Mouse (Mus musculus) embryonic facial prominence, embryonic 10.5 days (tissue): Measurements from ENCODE around the gene Jun. TPM values are rescaled to one million over a fixed set of nuclear protein-coding genes. Genes with fewer than 3 reads are reported as not detected.

Experiments used
- DNase-seq: peaks from one replicate; pipeline ENCODE4 v3.0.0-alpha.2; 2017; ENCODE audit warnings: low spot score
- H3K27ac ChIP-seq: fragments of 300-500 bp; sonication (generic); replicated peaks from 2 replicates; pipeline ENCODE4 v1.5.1; 2016; ENCODE audit warnings: mild to moderate bottlenecking
- H3K27me3 ChIP-seq: fragments of 300-500 bp; sonication (generic); replicated peaks from 2 replicates; pipeline ENCODE4 v1.6.1; 2016; ENCODE audit warnings: low read depth, mild to moderate bottlenecking; ENCODE audit not compliant: poor library complexity, severe bottlenecking
- H3K36me3 ChIP-seq: fragments of 300-500 bp; sonication (generic); replicated peaks from 2 replicates; pipeline ENCODE4 v1.6.1; 2016; ENCODE audit warnings: mild to moderate bottlenecking, moderate library complexity
- H3K4me1 ChIP-seq: fragments of 300-500 bp; sonication (generic); 2 replicates; pipeline ENCODE4 v1.6.1; 2016
- H3K4me3 ChIP-seq: fragments of 300-500 bp; sonication (generic); 2 replicates; pipeline ENCODE4 v1.5.1; 2016; ENCODE audit warnings: mild to moderate bottlenecking, moderate library complexity
- H3K9me3 ChIP-seq: fragments of 300-500 bp; sonication (generic); 2 replicates; pipeline ENCODE4 v1.6.1; 2016; ENCODE audit warnings: mild to moderate bottlenecking
- WGBS: fragments of 180-500 bp; shearing (Covaris S2); methylation state at CpG from one replicate; pipeline ENCODE4 v1.1.7; 2016; 5-methylcytosine and 5-hydroxymethylcytosine counted together
- polyA plus RNA-seq: library from polyadenylated mRNA; unstranded; fragments of >200 nt; fragmentation: Nextera tagmentation; extraction: Ambion mirVana; gene quantifications from 2 replicates; pipeline ENCODE4 v1.2.1, GENCODE M21; 2016

The Jun gene
- polyA plus RNA-seq, 1 experiment from 2014 or later = 78.0 TPM

- Histone ChIP-seq H3K4me1 (peaks cover 30% of the 10 kb centered on the region), H3K9me3 (no peaks in the 10 kb centered on the region), H3K4me3 (peak overlapping the region; percentile 89), H3K27ac (no peak overlapping the region), H3K36me3 (0 out of 2 replicates have a peak, but pooled peaks cover 4% of the 10 kb centered on the region), H3K27me3 (0 out of 2 replicates have a peak, but pooled peaks cover 5% of the 10 kb centered on the region)
- no peak for DNase-seq
- 72% methylated on average over 2 of the region's 2 CpGs for WGBS
Observed at GRCm38 (mm10) chr4:95049153-95049552, 2.9 kb downstream of the Jun start.

DNA sequence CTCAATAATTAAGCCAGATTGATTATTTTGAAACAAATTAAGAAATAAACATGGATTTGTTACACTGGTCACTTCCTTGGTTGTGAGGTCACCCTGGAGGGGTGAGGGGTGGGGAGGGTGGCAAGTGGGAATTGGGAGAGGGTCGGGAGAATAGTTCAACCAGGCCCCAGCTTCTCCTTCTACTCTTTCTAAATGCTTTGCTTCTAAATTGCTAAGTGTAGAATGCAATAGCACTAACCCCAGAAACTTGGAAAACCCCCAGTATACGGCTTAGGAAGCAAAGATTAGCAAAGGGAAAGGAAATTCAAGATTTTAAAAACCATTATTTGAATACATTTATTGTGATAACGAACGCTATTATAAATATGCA is 3.3 kb downstream of the Jun start:
- no peaks in the 10 kb centered on the region for H3K9me3 ChIP-seq
- 0 out of 2 replicates have a peak, but pooled peaks cover 4% of the 10 kb centered on the region for H3K36me3 ChIP-seq
- no peak for DNase-seq
- 76% methylated on average over 4 of the region's 4 CpGs for WGBS
- H3K4me3 ChIP-seq = peak overlapping the region; percentile 89
- no peak overlapping the region for H3K27ac ChIP-seq
- peaks cover 26% of the 10 kb centered on the region for H3K4me1 ChIP-seq
- H3K27me3 ChIP-seq = 0 out of 2 replicates have a peak, but pooled peaks cover 5% of the 10 kb centered on the region

GRCm38 (mm10) chr4:95048021-95048730 is 3.8 kb downstream of the Jun start:
- DNase-seq = no peak
- Histone ChIP-seq H3K4me3 (peak overlapping the region; percentile 89; the same call in 1 of the 2 replicates), H3K9me3 (no peaks in the 10 kb centered on the region), H3K4me1 (peaks cover 22% of the 10 kb centered on the region), H3K27ac (no peak overlapping the region), H3K36me3 (0 out of 2 replicates have a peak, but pooled peaks cover 4% of the 10 kb centered on the region), H3K27me3 (0 out of 2 replicates have a peak, but pooled peaks cover 5% of the 10 kb centered on the region)
- WGBS = 54% methylated on average over 5 of the region's 5 CpGs

- no peaks in the 10 kb centered on the region for H3K36me3 ChIP-seq
- H3K4me1 ChIP-seq = peaks cover 14% of the 10 kb centered on the region
- H3K27ac ChIP-seq = no peak overlapping the region
- H3K4me3 ChIP-seq = no peak overlapping the region
- H3K27me3 ChIP-seq = 0 out of 2 replicates have a peak, but pooled peaks cover 7% of the 10 kb centered on the region
- WGBS = 77% methylated on average over 1 of the region's 1 CpGs
- no peak for DNase-seq
- H3K9me3 ChIP-seq = no peaks in the 10 kb centered on the region
Observed at GRCm38 (mm10) chr4:95045133-95045532, 6.9 kb downstream of the Jun start.

DNA sequence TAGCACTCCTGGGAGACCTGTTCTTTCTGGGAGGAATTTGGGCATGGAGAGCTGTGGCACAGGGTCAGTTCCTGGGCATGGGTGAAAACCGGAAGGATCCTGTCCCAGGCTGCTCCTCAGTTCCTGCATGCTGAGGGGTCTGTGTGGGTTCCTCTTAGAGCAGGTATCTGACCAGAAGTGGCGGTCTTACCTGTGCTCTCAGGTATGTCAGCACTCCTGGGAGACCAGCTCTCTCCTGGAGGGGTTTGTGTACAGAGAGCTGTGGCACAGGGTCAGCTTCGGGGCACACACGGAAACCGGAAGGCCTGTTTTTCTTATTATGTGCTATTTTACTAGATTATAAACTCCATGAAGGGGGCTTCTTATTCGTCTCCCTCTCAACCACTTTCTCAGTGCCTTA is 7.3 kb downstream of the Jun start:
- no peaks in the 10 kb centered on the region for H3K9me3 ChIP-seq
- 85% methylated on average over 6 of the region's 6 CpGs for WGBS
- 0 out of 2 replicates have a peak, but pooled peaks cover 7% of the 10 kb centered on the region for H3K27me3 ChIP-seq
- H3K27ac ChIP-seq = no peak overlapping the region
- H3K36me3 ChIP-seq = no peaks in the 10 kb centered on the region
- no peak overlapping the region for H3K4me3 ChIP-seq
- DNase-seq = no peak
- H3K4me1 ChIP-seq = peaks cover 14% of the 10 kb centered on the region

GRCm38 (mm10) chr4:95038024-95038423 is 14.0 kb downstream of the Jun start:
- 37% methylated on average over 5 of the region's 5 CpGs for WGBS
- Histone ChIP-seq H3K36me3 (no peaks in the 10 kb centered on the region), H3K4me3 (no peak overlapping the region), H3K9me3 (no peaks in the 10 kb centered on the region), H3K4me1 (peaks cover 12% of the 10 kb centered on the region), H3K27me3 (0 out of 2 replicates have a peak, but pooled peaks cover 3% of the 10 kb centered on the region), H3K27ac (no peak overlapping the region)
- DNase-seq = no peak

GRCm38 (mm10) chr4:95031158-95031557 is 20.9 kb downstream of the Jun start:
- Histone ChIP-seq H3K4me1 (no peaks in the 10 kb centered on the region), H3K36me3 (no peaks in the 10 kb centered on the region), H3K27ac (no peak overlapping the region), H3K9me3 (no peaks in the 10 kb centered on the region), H3K4me3 (no peak overlapping the region), H3K27me3 (no peaks in the 10 kb centered on the region)
- DNase-seq = no peak
- 62% methylated on average over 4 of the region's 4 CpGs for WGBS

DNA sequence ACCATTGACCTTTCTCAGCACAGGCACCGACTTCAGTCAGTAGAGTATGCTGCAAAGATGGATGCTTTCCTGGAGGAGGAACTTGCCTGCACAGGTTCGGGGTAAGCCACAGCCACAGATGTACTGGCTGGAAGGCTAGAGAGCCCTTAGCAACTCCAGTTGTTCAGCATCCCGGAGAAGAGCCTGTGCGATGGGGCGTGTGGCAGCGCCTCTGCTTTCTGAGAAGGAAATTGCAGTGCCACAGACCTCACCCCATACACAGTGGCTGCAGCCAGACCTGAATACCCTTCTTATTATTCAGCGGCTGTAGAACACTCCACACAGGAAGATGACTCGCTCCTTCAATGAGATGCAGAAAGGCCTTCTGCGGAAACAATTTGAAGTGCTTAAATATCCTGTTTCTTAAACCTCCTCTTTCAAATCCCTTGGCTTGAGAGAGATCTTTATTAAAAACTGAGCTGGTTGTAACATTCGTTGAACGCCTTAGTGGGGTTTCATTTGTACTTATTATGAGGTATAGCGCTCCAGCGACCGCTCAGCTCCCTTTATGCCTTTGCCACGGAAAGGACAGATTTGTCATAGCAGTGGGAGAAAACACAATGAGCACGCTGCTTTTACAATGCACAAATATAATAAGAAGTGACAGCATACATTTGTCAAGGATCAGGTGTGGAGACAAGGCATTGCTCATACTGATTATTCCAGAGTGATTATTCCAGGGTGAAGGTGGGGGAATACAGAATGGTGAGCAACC is 26.0 kb downstream of the Jun start:
- H3K4me3 ChIP-seq = no peak overlapping the region
- no peak for DNase-seq
- no peaks in the 10 kb centered on the region for H3K27me3 ChIP-seq
- no peaks in the 10 kb centered on the region for H3K4me1 ChIP-seq
- no peak overlapping the region for H3K27ac ChIP-seq
- no peaks in the 10 kb centered on the region for H3K36me3 ChIP-seq
- no peaks in the 10 kb centered on the region for H3K9me3 ChIP-seq
- 86% methylated on average over 16 of the region's 16 CpGs for whole genome bisulfite sequencing

GRCm38 (mm10) chr4:95023350-95023953 is 28.6 kb downstream of the Jun start:
- Histone ChIP-seq H3K9me3 (no peaks in the 10 kb centered on the region), H3K36me3 (no peaks in the 10 kb centered on the region), H3K27me3 (no peaks in the 10 kb centered on the region), H3K4me3 (no peak overlapping the region), H3K27ac (no peak overlapping the region), H3K4me1 (no peaks in the 10 kb centered on the region)
- WGBS = 88% methylated on average over 12 of the region's 12 CpGs
- DNase-seq = no peak

- Histone ChIP-seq H3K36me3 (no peaks in the 10 kb centered on the region), H3K9me3 (no peaks in the 10 kb centered on the region), H3K4me1 (peaks cover 7% of the 10 kb centered on the region; the same call in 1 of the 2 replicates), H3K27ac (no peak overlapping the region), H3K4me3 (no peak overlapping the region), H3K27me3 (no peaks in the 10 kb centered on the region)
- WGBS = 84% methylated on average over 12 of the region's 12 CpGs
- no peak for DNase-seq
Observed at GRCm38 (mm10) chr4:95021649-95022637, 30.1 kb downstream of the Jun start.

DNA sequence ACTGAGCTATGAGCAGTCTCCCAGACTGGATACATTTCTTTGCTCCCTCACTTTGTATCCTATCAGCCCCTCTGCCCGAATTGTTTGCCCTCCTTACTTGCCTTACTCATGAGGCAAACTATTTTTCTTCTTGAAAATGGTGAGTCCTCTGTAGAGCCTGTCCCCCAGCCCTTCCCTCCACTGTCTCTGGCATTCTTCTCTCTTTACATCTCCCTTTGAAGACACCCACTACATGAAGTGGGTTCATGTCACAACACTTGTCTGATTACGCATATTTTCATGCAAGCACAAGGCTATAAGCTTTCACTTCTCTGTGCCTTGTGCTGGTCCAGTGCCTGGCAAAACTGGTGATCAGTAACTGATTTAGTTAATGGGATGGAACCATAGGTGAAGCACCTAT is 31.8 kb downstream of the Jun start:
- H3K9me3 ChIP-seq = no peaks in the 10 kb centered on the region
- no peak for DNase-seq
- no peak overlapping the region for H3K4me3 ChIP-seq
- no peaks in the 10 kb centered on the region for H3K27me3 ChIP-seq
- H3K4me1 ChIP-seq = peaks cover 7% of the 10 kb centered on the region; the same call in 1 of the 2 replicates
- H3K27ac ChIP-seq = no peak overlapping the region
- 89% methylated on average over 2 of the region's 2 CpGs for WGBS
- no peaks in the 10 kb centered on the region for H3K36me3 ChIP-seq

- H3K27me3 ChIP-seq = no peaks in the 10 kb centered on the region
- no peak overlapping the region for H3K27ac ChIP-seq
- no peak for DNase-seq
- 45% methylated on average over 7 of the region's 7 CpGs for WGBS
- no peaks in the 10 kb centered on the region for H3K36me3 ChIP-seq
- H3K4me3 ChIP-seq = no peak overlapping the region
- H3K4me1 ChIP-seq = peaks cover 7% of the 10 kb centered on the region; the same call in 1 of the 2 replicates
- no peaks in the 10 kb centered on the region for H3K9me3 ChIP-seq
Observed at GRCm38 (mm10) chr4:95018221-95018620, 33.8 kb downstream of the Jun start.
